Mouse (Mus musculus) CH12F3 (cell line): Measurements from ENCODE around the gene Tmem59l.
"Not testable (repeated sequence)": the region's sequence is repeated elsewhere in the genome, so short reads cannot be mapped to it uniquely, and the experiment has no call there.

Source experiments
- in situ Hi-C: fragments of 300-500 bp; cut with MboI; formaldehyde crosslinking; loops from 2 replicates; pipeline ENCODE4 v1.14.3; 2020; ENCODE audit warnings: low sequenced_read_pairs

Tmem59l gene

GRCm38 (mm10) chr8:70486941-70487520, at the start of gene Tmem59l:
Tmem59l (minus strand) TSS chr8:70487358.
- in situ Hi-C loops = no loop called here

GRCm38 (mm10) chr8:70535701-70536100, 48.5 kb upstream of the Tmem59l start:
- in situ Hi-C loops = no loop called here

GRCm38 (mm10) chr8:70535221-70535620, 48.1 kb upstream of the Tmem59l start:
- in situ Hi-C loops = no loop called here

- in situ Hi-C loops = no loop called here
These were observed 47.1 kb upstream of the Tmem59l start for GRCm38 (mm10) chr8:70534281-70534680.

GRCm38 (mm10) chr8:70530314-70530713, 43.2 kb upstream of the Tmem59l start:
- in situ Hi-C loops = no loop called here

- in situ Hi-C loops = no loop called here
These were observed 42.6 kb upstream of the Tmem59l start for GRCm38 (mm10) chr8:70529741-70530161.

GRCm38 (mm10) chr8:70529299-70529698, 42.1 kb upstream of the Tmem59l start:
- in situ Hi-C loops = no loop called here

- in situ Hi-C loops = no loop called here
These were observed 41.1 kb upstream of the Tmem59l start for GRCm38 (mm10) chr8:70528182-70528797.

- in situ Hi-C loops = no loop called here
These were observed 40.5 kb upstream of the Tmem59l start, which contains the start of the genes Fkbp8 and Kxd1 for GRCm38 (mm10) chr8:70527512-70528181. Fkbp8 (plus strand) TSS chr8:70527724. Kxd1 (minus strand) TSS chr8:70527956.

- in situ Hi-C loops = no loop called here
These were observed 40.0 kb upstream of the Tmem59l start for GRCm38 (mm10) chr8:70527111-70527511.

- in situ Hi-C loops = no loop called here
These were observed 35.6 kb upstream of the Tmem59l start for GRCm38 (mm10) chr8:70522592-70523403.

- in situ Hi-C loops = no loop called here
These were observed 32.4 kb upstream of the Tmem59l start for GRCm38 (mm10) chr8:70519606-70520005.

GRCm38 (mm10) chr8:70519043-70519442, 31.9 kb upstream of the Tmem59l start:
- in situ Hi-C loops = no loop called here

GRCm38 (mm10) chr8:70517940-70518643, 30.9 kb upstream of the Tmem59l start:
- in situ Hi-C loops = no loop called here

GRCm38 (mm10) chr8:70513441-70513840, 26.3 kb upstream of the Tmem59l start:
- in situ Hi-C loops = no loop called here

GRCm38 (mm10) chr8:70512253-70512903, 25.2 kb upstream of the Tmem59l start:
- in situ Hi-C loops = no loop called here

GRCm38 (mm10) chr8:70511770-70512169, 24.6 kb upstream of the Tmem59l start:
- in situ Hi-C loops = no loop called here

- in situ Hi-C loops = not testable (repeated sequence)
These were observed 24.0 kb upstream of the Tmem59l start for GRCm38 (mm10) chr8:70511174-70511573.

- in situ Hi-C loops = no loop called here
These were observed 23.2 kb upstream of the Tmem59l start, which contains the start of gene Uba52 for GRCm38 (mm10) chr8:70510228-70510915. Uba52 (minus strand) TSS chr8:70510801.
